Mouse (Mus musculus) midbrain, embryonic 15.5 days (tissue): ENCODE results near the gene Hmcn1. TPM values are rescaled to one million over a fixed set of nuclear protein-coding genes. Genes with fewer than 3 reads are reported as not detected.

ENCODE experiments used
- ATAC-seq: fragments of 200-750 bp; cut with Nextera tagmentation; replicated peaks from 2 replicates; pipeline ENCODE4 v1.8.0; 2017; ENCODE audit warnings: moderate TSS enrichment
- H3K27ac ChIP-seq: fragments of 300-500 bp; sonication (generic); 2 replicates; pipeline ENCODE4 v1.5.1; 2015; ENCODE audit warnings: mild to moderate bottlenecking, inconsistent platforms
- H3K27me3 ChIP-seq: fragments of 300-500 bp; sonication (generic); replicated peaks from 2 replicates; pipeline ENCODE4 v1.6.1; 2015; ENCODE audit warnings: inconsistent platforms
- H3K36me3 ChIP-seq: fragments of 300-500 bp; sonication (generic); replicated peaks from 2 replicates; pipeline ENCODE4 v1.6.1; 2015; ENCODE audit warnings: inconsistent platforms
- H3K4me1 ChIP-seq: fragments of 300-500 bp; sonication (generic); 2 replicates; pipeline ENCODE4 v1.6.1; 2015; ENCODE audit warnings: inconsistent platforms
- H3K4me2 ChIP-seq: fragments of 300-500 bp; sonication (generic); 2 replicates; pipeline ENCODE4 v1.6.1; 2015; ENCODE audit warnings: inconsistent platforms, mild to moderate bottlenecking, moderate library complexity
- H3K4me3 ChIP-seq: fragments of 300-500 bp; sonication (generic); 2 replicates; pipeline ENCODE4 v1.5.1; 2015; ENCODE audit warnings: mild to moderate bottlenecking, inconsistent platforms
- H3K9ac ChIP-seq: fragments of 300-500 bp; sonication (generic); 2 replicates; pipeline ENCODE4 v1.6.1; 2015; ENCODE audit warnings: mild to moderate bottlenecking, inconsistent platforms
- H3K9me3 ChIP-seq: fragments of 300-500 bp; sonication (generic); 2 replicates; pipeline ENCODE4 v1.6.1; 2016; ENCODE audit warnings: inconsistent platforms
- WGBS: fragments of 180-500 bp; shearing (Covaris S2); methylation state at CpG from one replicate; pipeline ENCODE4 v1.1.7; 2015; ENCODE audit warnings: mixed read lengths; 5-methylcytosine and 5-hydroxymethylcytosine counted together
- polyA plus RNA-seq: library from polyadenylated mRNA; unstranded; fragments of >200 nt; fragmentation: Nextera tagmentation; extraction: Ambion mirVana; gene quantifications from 2 replicates; pipeline ENCODE4 v1.2.1, GENCODE M21; 2015

The Hmcn1 gene
- polyA plus RNA-seq, 1 experiment from 2014 or later, result 1.8 TPM

DNA sequence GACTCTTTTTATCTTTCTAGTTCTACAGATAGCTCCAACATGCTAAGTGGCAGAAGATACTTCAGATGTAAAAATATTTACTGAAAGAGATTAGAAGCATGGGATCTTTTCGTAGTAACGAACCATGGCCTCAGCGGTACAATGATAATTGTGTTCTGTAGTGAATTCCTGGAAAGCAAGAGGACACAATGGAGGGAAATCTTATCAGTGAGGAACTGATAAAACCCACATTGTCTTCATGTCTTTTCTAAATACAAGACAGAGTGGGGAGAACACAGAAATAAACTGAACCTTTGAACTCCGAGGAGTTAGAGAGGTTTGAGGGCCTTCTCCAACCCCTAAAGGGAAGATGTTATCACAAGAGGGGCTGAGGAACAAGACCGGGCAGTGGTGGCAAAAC, 126.6 kb downstream of the Hmcn1 start:
- H3K9ac ChIP-seq, result no peak overlapping the region
- WGBS, result 81% methylated on average over 5 of the region's 5 CpGs
- H3K27me3 ChIP-seq, result no peaks in the 10 kb centered on the region
- H3K9me3 ChIP-seq, result no peaks in the 10 kb centered on the region
- H3K4me3 ChIP-seq, result no peak overlapping the region
- H3K4me2 ChIP-seq, result no peak overlapping the region
- H3K36me3 ChIP-seq, result no peaks in the 10 kb centered on the region
- no peak for ATAC-seq
- no peaks in the 10 kb centered on the region for H3K4me1 ChIP-seq
- no peak overlapping the region for H3K27ac ChIP-seq

DNA sequence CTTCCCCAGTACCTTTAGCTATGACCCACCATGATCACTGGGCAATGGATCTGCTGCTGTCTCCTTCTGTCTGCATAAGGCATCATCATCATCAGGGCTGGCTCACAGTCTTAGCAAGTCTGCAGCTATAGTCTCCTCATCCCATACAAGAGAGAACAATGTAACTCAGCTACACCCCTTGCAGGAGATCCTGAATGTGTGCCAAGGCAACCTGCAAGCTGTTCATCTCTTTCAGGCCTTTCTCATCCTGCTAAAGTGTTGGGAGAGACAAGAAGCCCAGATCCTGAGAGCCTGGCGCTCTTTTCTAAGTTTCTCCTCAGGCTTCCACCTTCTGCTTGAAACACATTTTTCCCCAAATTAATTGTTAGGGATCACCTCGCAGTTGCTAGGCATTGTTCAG, 135.5 kb downstream of the Hmcn1 start:
- H3K4me3 ChIP-seq, result no peak overlapping the region
- no peaks in the 10 kb centered on the region for H3K36me3 ChIP-seq
- no peaks in the 10 kb centered on the region for H3K27me3 ChIP-seq
- no peak for ATAC-seq
- H3K9me3 ChIP-seq, result no peaks in the 10 kb centered on the region
- no peak overlapping the region for H3K9ac ChIP-seq
- H3K27ac ChIP-seq, result no peak overlapping the region
- H3K4me1 ChIP-seq, result no peaks in the 10 kb centered on the region
- no peak overlapping the region for H3K4me2 ChIP-seq
- WGBS, result 64% methylated on average over 2 of the region's 2 CpGs

DNA sequence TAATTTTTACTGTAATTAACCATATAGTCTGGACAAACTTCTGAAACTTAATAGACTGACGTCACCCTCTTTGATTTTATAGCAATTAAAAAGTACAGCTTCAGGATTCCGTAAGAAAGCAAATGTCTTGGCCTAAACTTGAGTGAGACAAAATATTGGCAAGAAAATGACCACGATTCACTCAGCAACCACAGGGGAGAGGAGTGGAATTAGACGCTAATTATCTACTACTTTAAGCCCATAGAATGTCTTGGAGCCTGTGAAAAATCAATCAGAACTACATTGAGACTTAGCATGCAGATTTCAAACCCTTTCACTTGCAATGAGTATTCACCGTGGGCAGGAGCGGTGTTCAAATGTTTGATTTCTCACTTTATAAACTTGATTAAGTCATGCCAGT, 159.8 kb downstream of the Hmcn1 start:
- no peak for ATAC-seq

DNA sequence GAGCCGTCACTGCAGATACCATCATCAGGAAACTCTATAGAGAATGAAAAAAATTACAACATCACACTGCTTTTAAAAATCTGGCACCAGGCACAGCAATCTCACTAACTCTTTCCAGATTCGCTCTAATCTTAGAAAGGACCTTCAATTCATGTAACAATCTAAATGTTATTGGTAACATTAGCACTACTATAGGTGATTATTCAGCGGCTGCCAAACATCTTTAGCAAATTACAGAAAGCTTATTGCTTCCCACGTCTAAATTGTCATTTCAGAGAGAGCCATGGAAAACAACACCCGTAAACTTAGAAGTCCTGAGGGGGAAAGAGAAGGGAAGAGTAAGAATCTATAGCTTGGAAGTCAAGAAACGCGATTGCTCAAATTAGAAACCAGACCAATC, 163.4 kb downstream of the Hmcn1 start:
- Histone ChIP-seq H3K27me3 (no peaks in the 10 kb centered on the region), H3K4me1 (no peaks in the 10 kb centered on the region), H3K27ac (no peak overlapping the region), H3K4me2 (no peak overlapping the region), H3K36me3 (no peaks in the 10 kb centered on the region), H3K9me3 (no peaks in the 10 kb centered on the region), H3K9ac (no peak overlapping the region), H3K4me3 (no peak overlapping the region)
- 81% methylated on average over 7 of the region's 7 CpGs for WGBS
- ATAC-seq, result no peak

More for the DNA sequence above, 159.8 kb downstream of the Hmcn1 start:
- WGBS, result 70% methylated on average over 6 of the region's 6 CpGs
- Histone ChIP-seq H3K27me3 (no peaks in the 10 kb centered on the region), H3K27ac (no peak overlapping the region), H3K36me3 (no peaks in the 10 kb centered on the region), H3K4me3 (no peak overlapping the region), H3K4me2 (no peak overlapping the region), H3K9ac (no peak overlapping the region), H3K4me1 (no peaks in the 10 kb centered on the region), H3K9me3 (no peaks in the 10 kb centered on the region)

DNA sequence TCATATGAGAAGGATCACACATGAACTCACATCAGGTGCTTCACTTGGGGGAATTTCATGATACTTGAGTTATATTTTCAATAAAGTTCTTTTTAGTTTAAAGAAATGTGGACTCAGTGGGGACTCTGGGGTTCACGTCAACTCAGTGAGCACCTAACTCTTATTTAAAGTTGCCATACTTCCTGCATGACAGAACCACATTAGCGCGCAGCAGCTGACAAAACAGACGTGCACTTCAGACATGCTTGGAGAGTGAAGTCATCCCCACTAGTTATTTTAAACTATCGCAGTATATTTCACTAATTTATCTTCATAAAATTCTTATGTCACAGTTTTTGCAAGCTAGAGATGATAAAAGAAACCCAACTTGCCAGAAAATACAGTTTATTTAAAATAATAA, 166.1 kb downstream of the Hmcn1 start:
- no peaks in the 10 kb centered on the region for H3K9me3 ChIP-seq
- H3K9ac ChIP-seq, result no peak overlapping the region
- H3K27me3 ChIP-seq, result no peaks in the 10 kb centered on the region
- H3K27ac ChIP-seq, result no peak overlapping the region
- H3K4me3 ChIP-seq, result no peak overlapping the region
- H3K4me1 ChIP-seq, result no peaks in the 10 kb centered on the region
- no peaks in the 10 kb centered on the region for H3K36me3 ChIP-seq
- ATAC-seq, result no peak
- H3K4me2 ChIP-seq, result no peak overlapping the region
- WGBS, result 81% methylated on average over 5 of the region's 5 CpGs

DNA sequence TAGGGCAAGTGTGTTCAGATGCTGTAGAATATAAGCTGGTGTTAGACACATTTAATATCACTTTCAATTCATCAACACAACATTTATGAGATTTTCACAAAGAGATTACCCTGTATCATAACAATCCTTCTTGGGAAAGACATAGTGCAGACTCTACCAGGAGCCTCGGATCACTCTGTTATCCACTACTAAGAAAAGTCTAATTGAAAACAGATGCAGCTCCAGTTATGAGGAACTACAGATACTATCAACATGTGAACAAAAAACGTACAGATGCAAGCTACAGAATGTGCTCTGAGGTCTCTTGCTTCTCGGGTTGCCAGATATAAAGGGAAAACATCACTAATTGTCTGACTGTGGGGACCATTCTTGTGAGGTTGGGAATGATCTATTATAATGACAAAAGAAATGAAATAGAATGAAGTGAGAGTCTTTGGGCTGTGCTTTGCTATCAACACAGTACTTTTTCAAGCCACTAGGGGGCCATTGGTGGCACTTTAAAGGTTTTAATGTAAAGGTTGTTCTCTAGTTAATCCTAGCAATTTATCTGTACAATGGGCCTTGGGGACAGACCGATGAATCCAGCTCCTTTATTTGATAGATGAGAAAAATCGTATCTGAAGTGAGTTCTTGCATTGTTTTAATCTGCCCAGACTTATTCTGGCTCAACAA, 168.8 kb downstream of the Hmcn1 start:
- Histone ChIP-seq H3K4me2 (no peak overlapping the region), H3K9me3 (no peaks in the 10 kb centered on the region), H3K27ac (no peak overlapping the region), H3K36me3 (no peaks in the 10 kb centered on the region), H3K27me3 (no peaks in the 10 kb centered on the region), H3K9ac (no peak overlapping the region), H3K4me3 (no peak overlapping the region), H3K4me1 (no peaks in the 10 kb centered on the region)
- no peak for ATAC-seq
- 71% methylated on average over 5 of the region's 5 CpGs for WGBS

DNA sequence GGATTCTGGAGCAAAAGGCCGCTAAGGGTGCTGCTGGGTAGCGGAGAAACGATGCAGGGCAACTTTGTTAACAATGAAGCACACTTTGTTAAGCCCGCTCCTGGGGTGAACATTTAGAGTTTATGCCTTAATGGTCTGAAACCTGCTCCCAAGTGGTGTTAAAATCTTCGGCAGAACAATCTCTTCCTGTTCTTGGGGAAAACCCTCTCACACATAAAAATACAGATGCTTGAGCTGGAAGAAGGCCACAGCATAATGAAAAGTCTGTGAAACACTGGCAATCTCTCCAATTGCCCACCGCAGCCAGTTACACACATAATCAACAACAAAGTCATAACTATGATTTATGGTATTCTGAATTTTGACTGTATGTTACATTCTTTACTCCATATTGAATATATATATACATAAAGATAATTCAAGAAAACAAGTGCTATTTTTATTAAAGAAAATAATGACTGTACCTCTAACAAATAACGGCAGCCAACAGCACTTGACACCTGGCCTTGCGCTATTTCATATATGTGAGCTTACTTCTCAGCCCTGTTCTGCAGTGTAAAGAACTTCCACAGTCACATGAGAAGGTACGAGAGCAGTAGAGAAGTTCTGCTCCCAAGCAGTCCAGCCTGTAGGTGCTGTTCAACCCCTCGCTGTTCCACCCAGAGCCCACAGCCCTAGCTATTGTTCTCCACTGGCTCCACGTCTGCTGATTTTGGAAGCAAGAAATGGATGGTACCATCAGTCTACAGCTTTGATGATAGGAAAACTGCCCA, 177.0 kb downstream of the Hmcn1 start:
- Histone ChIP-seq H3K9me3 (no peaks in the 10 kb centered on the region), H3K4me3 (no peak overlapping the region), H3K36me3 (no peaks in the 10 kb centered on the region), H3K27me3 (no peaks in the 10 kb centered on the region), H3K4me2 (no peak overlapping the region), H3K27ac (no peak overlapping the region), H3K4me1 (no peaks in the 10 kb centered on the region), H3K9ac (no peak overlapping the region)
- 88% methylated on average over 11 of the region's 11 CpGs for WGBS
- ATAC-seq, result no peak

DNA sequence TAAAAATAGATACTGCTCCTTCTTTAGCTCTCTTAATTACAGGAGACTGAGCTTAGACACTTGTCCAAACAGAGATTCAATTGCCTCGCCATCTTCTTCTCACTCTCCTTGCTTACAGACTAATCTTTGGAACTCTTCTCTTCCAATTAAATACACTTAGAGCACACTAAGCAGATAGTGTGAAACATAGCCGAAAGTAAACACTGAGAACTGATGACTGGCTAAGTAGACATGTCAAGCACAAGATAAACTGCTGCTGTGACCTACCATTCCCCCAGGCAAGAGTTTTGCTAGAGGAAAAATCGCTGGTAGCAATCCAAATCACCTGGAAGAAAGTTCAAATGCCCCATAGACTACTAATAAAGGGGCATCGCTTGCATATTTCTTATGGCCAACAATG, 178.3 kb downstream of the Hmcn1 start:
- H3K4me2 ChIP-seq, result no peak overlapping the region
- H3K9me3 ChIP-seq, result no peaks in the 10 kb centered on the region
- H3K9ac ChIP-seq, result no peak overlapping the region

DNA sequence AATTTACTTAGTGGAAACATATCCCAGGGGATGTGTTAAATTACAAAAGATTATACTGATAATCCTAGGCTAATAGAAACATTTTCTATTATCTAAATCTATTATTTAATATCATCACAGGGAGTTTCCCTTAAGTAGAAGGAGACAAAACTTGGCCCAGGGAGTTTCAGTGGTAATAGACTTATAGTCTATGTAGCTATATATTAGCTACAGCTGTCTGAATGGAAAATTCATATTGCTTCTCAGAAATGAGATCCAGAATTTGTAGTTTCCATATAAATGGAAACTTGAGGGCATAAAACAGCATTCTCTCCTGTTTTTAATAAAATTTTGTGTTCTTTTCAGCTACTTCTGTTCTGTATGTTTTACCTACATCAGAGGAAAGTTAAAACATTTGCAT, 179.9 kb downstream of the Hmcn1 start:
- no peaks in the 10 kb centered on the region for H3K36me3 ChIP-seq
- no peaks in the 10 kb centered on the region for H3K4me1 ChIP-seq
- no peak overlapping the region for H3K4me3 ChIP-seq
- no peak for ATAC-seq
- H3K4me2 ChIP-seq, result no peak overlapping the region
- H3K9me3 ChIP-seq, result no peaks in the 10 kb centered on the region
- no peak overlapping the region for H3K9ac ChIP-seq
- no peaks in the 10 kb centered on the region for H3K27me3 ChIP-seq
- H3K27ac ChIP-seq, result no peak overlapping the region

More for the DNA sequence above, 178.3 kb downstream of the Hmcn1 start:
- Histone ChIP-seq H3K4me1 (no peaks in the 10 kb centered on the region), H3K27me3 (no peaks in the 10 kb centered on the region), H3K27ac (no peak overlapping the region), H3K4me3 (no peak overlapping the region), H3K36me3 (no peaks in the 10 kb centered on the region)
- 87% methylated on average over 4 of the region's 4 CpGs for WGBS
- no peak for ATAC-seq

DNA sequence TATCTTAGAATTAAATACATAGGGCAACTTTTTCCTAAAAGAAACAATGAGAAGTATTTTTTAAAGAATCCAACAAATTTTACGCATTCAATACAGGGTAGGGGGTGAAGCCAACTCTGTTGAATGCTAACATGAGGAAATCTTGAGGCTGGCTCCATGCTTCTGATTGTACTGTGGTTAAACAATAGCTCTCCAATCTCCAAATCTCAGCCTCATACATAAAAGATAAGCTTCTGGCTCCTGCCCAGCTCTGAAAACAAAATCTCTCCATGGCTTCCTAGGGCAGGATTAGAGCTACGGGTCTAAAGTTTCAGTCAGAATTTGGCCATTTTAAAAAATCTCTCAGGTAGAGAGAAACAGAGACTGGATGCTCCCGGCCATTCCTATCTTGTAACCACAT, 186.4 kb downstream of the Hmcn1 start:
- H3K9ac ChIP-seq, result no peak overlapping the region
- H3K9me3 ChIP-seq, result no peaks in the 10 kb centered on the region
- H3K4me2 ChIP-seq, result no peak overlapping the region
- ATAC-seq, result no peak
- no peak overlapping the region for H3K27ac ChIP-seq
- no peak overlapping the region for H3K4me3 ChIP-seq
- H3K4me1 ChIP-seq, result no peaks in the 10 kb centered on the region
- WGBS, result 28% methylated on average over 3 of the region's 3 CpGs
- no peaks in the 10 kb centered on the region for H3K36me3 ChIP-seq
- H3K27me3 ChIP-seq, result no peaks in the 10 kb centered on the region

DNA sequence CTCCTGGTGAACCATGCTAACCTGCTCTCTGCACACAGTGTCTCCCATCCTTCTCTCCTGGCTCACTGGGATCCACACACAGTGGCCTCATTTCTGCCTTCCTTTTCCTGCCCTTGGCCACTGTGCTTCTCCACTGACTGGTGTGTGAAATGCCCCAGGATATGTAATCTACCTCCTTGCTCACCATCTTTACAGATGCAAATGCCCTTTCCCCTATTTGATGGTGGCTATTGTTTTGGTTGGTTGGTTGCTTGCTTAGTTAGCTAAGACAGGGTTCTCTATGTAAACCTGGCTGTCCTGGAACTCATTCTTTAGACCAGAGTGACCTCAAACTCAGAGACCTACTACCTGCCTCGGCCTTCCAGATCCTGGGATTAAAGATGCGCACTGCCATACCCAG, 187.8 kb downstream of the Hmcn1 start:
- no peak for ATAC-seq
- Histone ChIP-seq H3K36me3 (no peaks in the 10 kb centered on the region), H3K27ac (no peak overlapping the region), H3K4me3 (no peak overlapping the region), H3K27me3 (no peaks in the 10 kb centered on the region), H3K9ac (no peak overlapping the region), H3K4me2 (no peak overlapping the region), H3K4me1 (no peaks in the 10 kb centered on the region), H3K9me3 (no peaks in the 10 kb centered on the region)
- 92% methylated on average over 2 of the region's 2 CpGs for WGBS

DNA sequence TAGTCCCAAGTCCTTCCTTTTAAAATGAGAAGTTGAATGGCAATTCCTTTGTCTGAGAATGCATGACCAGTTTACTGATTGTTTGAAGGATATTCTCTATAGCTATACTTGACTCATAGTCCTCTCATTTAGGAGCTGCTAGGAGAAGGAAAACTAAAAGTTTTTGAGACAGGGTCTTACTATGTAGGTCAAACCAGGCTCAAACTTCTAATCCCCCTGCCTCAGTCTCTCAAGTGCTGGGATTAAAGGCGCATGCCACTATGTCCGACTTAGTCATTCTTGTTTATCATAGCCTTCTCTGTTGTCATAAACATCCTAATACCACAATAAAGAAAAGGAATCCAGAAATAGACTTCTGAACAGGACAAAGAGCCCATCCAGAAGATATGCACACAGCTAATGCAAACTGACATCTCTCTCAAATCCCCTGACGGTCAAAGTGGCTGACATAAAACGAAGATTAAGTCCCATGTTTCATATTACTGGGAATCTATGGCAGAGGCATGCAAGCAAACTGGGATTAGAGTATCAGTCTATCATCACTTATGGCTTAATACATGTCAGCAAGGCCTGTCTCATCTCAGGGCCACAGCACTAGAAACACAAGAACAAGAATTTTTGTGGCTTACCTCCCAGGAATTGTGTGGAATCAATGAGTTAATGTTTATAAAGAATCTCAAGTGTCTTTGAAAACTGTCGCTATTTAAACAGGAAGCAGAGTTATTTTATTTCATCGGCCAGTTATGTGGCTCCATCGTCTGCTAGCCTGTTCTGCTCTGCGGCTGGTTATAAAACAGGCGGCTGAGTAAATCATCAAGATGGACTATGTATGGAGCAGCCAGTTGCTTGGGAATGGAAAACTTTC, 188.8 kb downstream of the Hmcn1 start:
- WGBS, result 66% methylated on average over 9 of the region's 9 CpGs
- no peaks in the 10 kb centered on the region for H3K9me3 ChIP-seq
- H3K4me1 ChIP-seq, result no peaks in the 10 kb centered on the region
- ATAC-seq, result no peak
- H3K27me3 ChIP-seq, result no peaks in the 10 kb centered on the region
- H3K4me3 ChIP-seq, result no peak overlapping the region
- no peak overlapping the region for H3K9ac ChIP-seq
- H3K36me3 ChIP-seq, result no peaks in the 10 kb centered on the region
- no peak overlapping the region for H3K27ac ChIP-seq
- no peak overlapping the region for H3K4me2 ChIP-seq
